Mouse (Mus musculus) forebrain, embryonic 11.5 days (tissue): ENCODE results near the gene Gsta3. TPM values are rescaled to one million over a fixed set of nuclear protein-coding genes. Genes with fewer than 3 reads are reported as not detected.
A peak's percentile ranks its signal among the peaks of the same experiment; 100 is the strongest.
"Not testable (repeated sequence)": the region's sequence is repeated elsewhere in the genome, so short reads cannot be mapped to it uniquely, and the experiment has no call there.

ENCODE experiments used
- ATAC-seq: fragments of 200-750 bp; cut with Nextera tagmentation; replicated peaks from 2 replicates; pipeline ENCODE4 v1.8.0; 2017; ENCODE audit warnings: moderate TSS enrichment; ENCODE audit not compliant: low FRiP score
- DNase-seq: peaks from one replicate; pipeline ENCODE4 v3.0.0-alpha.2; 2017; ENCODE audit warnings: low spot score
- H3K27ac ChIP-seq: fragments of 300-500 bp; sonication (generic); 2 replicates; pipeline ENCODE4 v1.5.1; 2014; ENCODE audit warnings: low read depth, low read length
- H3K27me3 ChIP-seq: fragments of 300-500 bp; sonication (generic); 2 replicates; pipeline ENCODE4 v1.6.1; 2014; ENCODE audit warnings: mild to moderate bottlenecking, low read length, mixed read lengths; ENCODE audit not compliant: control insufficient read depth, insufficient read depth
- H3K36me3 ChIP-seq: fragments of 300-500 bp; sonication (generic); 2 replicates; pipeline ENCODE4 v1.6.1; 2014; ENCODE audit warnings: mild to moderate bottlenecking, low read length, moderate library complexity, mixed read lengths; ENCODE audit not compliant: control insufficient read depth, insufficient read depth
- H3K4me1 ChIP-seq: fragments of 300-500 bp; sonication (generic); replicated peaks from 2 replicates; pipeline ENCODE4 v1.6.1; 2014; ENCODE audit warnings: low read length, mixed read lengths; ENCODE audit not compliant: control insufficient read depth, insufficient read depth
- H3K4me2 ChIP-seq: fragments of 300-500 bp; sonication (generic); 2 replicates; pipeline ENCODE4 v1.6.1; 2014; ENCODE audit warnings: low read depth, mild to moderate bottlenecking, low read length, moderate library complexity, mixed read lengths; ENCODE audit not compliant: severe bottlenecking
- H3K4me3 ChIP-seq: fragments of 300-500 bp; sonication (generic); 2 replicates; pipeline ENCODE4 v1.5.1; 2014; ENCODE audit warnings: low read depth, low read length
- H3K9ac ChIP-seq: fragments of 300-500 bp; sonication (generic); 2 replicates; pipeline ENCODE4 v1.6.1; 2014; ENCODE audit warnings: low read length
- H3K9me3 ChIP-seq: fragments of 300-500 bp; sonication (generic); 2 replicates; pipeline ENCODE4 v1.6.1; 2016; ENCODE audit warnings: low read length, mixed read lengths; ENCODE audit not compliant: control insufficient read depth
- WGBS: fragments of 180-500 bp; shearing (Covaris S2); extraction: QIAGEN DNeasy Blood & Tissue Kit; methylation state at CpG from one replicate; pipeline ENCODE4 v1.1.7; 2014; 5-methylcytosine and 5-hydroxymethylcytosine counted together
- polyA plus RNA-seq: library from polyadenylated mRNA; unstranded; fragments of >200 nt; fragmentation: Nextera tagmentation; extraction: Ambion mirVana; gene quantifications from 2 replicates; pipeline ENCODE4 v1.2.1, GENCODE M21; 2014

Gsta3 gene
- polyA plus RNA-seq, 1 experiment from 2014 or later: 0.25 TPM

DNA sequence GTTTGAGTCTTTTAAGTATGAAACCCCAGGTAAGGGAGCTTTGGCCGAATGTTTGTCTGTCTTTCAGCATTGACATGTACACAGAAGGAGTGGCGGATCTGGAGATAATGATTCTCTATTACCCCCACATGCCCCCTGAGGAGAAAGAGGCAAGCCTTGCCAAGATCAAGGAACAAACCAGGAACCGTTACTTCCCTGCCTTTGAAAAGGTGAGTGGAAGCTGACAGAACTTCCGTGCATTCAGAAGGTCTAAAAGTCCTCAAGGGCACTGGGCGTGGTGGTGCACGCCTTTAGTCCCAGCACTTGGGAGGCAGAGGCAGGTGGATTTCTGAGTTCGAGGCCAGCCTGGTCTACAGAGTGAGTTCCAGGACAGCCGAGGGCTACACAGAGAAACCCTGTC is 19.6 kb downstream of the Gsta3 start:
- not testable (repeated sequence) for H3K36me3 ChIP-seq, H3K27ac ChIP-seq, H3K4me3 ChIP-seq, H3K4me2 ChIP-seq, H3K4me1 ChIP-seq, ATAC-seq, H3K9me3 ChIP-seq, H3K27me3 ChIP-seq, H3K9ac ChIP-seq, DNase-seq
- WGBS: 89% methylated on average over 8 of the region's 8 CpGs

DNA sequence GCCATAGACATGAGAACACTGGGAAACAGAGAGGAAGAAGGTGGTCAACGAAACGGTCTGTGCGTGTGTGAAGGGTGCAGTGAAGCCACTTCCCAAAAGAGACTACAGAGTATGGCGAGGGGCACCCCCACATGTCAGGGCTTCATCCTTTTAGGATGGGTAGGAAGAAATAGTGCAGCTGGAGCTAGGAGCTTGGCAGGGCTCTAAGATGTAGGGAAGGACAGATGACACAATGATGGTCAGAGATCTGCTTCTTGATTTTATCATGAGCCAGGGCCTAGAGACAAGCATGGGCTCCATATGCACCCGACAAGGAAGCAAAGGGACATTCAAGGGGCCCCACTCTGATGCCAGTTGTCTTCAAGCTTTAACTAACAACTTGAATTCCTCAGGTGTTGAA is 22.0 kb downstream of the Gsta3 start:
- ATAC-seq: no peak
- H3K9ac ChIP-seq: no peak overlapping the region
- DNase-seq: no peak
- H3K36me3 ChIP-seq: no peaks in the 10 kb centered on the region
- no peaks in the 10 kb centered on the region for H3K4me1 ChIP-seq
- 94% methylated on average over 5 of the region's 5 CpGs for WGBS
- no peaks in the 10 kb centered on the region for H3K9me3 ChIP-seq
- H3K27me3 ChIP-seq: no peaks in the 10 kb centered on the region
- no peak overlapping the region for H3K4me2 ChIP-seq
- no peak overlapping the region for H3K4me3 ChIP-seq
- no peak overlapping the region for H3K27ac ChIP-seq

DNA sequence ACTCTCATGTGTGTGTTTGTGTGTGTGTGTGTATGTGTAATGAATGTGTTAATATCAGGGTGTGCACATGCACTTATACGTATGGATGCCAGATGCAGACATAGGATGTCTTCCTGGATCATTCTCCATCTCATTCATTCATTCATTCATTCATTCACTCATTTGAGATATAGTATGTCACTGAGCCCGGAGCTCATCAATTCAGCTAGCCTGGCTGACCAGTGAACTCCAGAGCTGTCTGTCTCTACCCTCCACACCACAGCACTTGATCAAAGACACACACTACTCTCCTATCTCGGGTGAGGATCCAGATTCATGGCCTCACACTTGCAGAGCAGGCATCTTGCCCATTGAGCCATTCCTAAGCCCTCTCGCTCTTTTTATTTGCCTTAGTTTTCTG is 23.6 kb downstream of the Gsta3 start:
- H3K36me3 ChIP-seq: no peaks in the 10 kb centered on the region
- H3K4me3 ChIP-seq: no peak overlapping the region
- H3K27me3 ChIP-seq: no peaks in the 10 kb centered on the region
- 87% methylated on average over 4 of the region's 4 CpGs for WGBS
- H3K4me2 ChIP-seq: no peak overlapping the region
- no peaks in the 10 kb centered on the region for H3K4me1 ChIP-seq
- DNase-seq (no peak), ATAC-seq (no peak)
- H3K27ac ChIP-seq: no peak overlapping the region
- no peaks in the 10 kb centered on the region for H3K9me3 ChIP-seq
- H3K9ac ChIP-seq: no peak overlapping the region

DNA sequence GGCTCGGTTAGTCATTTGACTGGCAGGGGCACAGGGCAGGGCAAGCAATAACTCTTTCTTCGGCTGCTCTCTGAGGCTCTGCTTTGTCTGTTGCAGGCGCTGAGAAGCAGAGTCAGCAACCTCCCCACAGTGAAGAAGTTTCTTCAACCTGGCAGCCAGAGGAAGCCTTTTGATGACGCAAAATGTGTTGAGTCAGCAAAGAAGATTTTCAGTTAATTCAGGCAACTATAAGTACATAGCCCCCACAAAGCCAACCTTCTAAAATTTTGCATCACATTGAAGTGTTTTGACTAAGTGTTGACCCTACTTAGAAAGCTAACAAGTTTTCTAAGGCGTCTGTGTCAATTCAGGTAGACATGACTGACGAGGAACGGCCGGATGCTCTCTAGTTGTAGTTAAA is 24.4 kb downstream of the Gsta3 start:
- Histone ChIP-seq H3K27ac (no peak overlapping the region), H3K9ac (no peak overlapping the region), H3K9me3 (no peaks in the 10 kb centered on the region), H3K27me3 (no peaks in the 10 kb centered on the region), H3K4me2 (no peak overlapping the region), H3K36me3 (no peaks in the 10 kb centered on the region), H3K4me1 (no peaks in the 10 kb centered on the region), H3K4me3 (no peak overlapping the region)
- 87% methylated on average over 8 of the region's 8 CpGs for WGBS
- no peak for DNase-seq
- ATAC-seq: no peak

DNA sequence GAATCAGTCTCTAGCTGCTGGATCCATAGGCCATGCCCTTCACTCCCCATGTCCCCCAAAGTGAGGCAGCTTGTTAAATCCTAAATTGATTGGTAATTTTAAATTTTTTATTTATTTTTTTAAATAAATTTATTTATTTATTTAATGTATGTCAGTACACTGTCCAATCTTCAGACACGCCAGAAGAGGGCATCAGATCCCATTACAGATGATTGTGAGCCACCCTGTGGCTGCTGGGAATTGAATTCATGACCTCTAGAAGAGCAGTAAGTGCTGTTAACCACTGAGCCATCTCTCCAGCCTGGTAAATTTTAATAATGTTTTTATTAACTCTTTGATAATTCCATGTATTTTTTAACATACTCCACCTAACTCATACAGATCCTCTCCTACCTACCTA is 26.4 kb downstream of the Gsta3 start:
- no peak overlapping the region for H3K4me2 ChIP-seq
- no peaks in the 10 kb centered on the region for H3K4me1 ChIP-seq
- no peaks in the 10 kb centered on the region for H3K9me3 ChIP-seq
- no peak overlapping the region for H3K9ac ChIP-seq
- H3K4me3 ChIP-seq: no peak overlapping the region
- no peak overlapping the region for H3K27ac ChIP-seq
- H3K27me3 ChIP-seq: no peaks in the 10 kb centered on the region
- H3K36me3 ChIP-seq: no peaks in the 10 kb centered on the region
- ATAC-seq (no peak), DNase-seq (no peak)
- WGBS: 79% methylated on average over 1 of the region's 1 CpGs

DNA sequence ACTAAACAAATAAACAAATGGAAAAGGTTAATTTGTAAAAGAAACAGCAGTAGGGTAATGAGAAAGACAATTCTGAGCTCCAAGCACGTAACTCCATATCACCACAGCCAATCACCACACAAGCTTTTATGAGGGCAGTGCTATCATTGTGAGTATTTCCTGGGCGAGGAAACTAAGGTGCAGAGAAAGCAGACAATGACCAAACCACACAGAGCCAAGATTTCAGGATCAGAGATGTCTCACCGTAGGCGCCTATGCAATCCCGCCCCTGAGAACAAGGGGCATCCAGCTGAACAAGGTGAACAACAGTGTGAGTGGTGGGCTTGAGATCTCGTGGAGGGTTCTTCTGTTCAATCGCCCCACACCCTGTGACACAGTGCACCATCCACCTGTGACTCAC is 27.1 kb downstream of the Gsta3 start:
- H3K36me3 ChIP-seq, DNase-seq, H3K4me1 ChIP-seq, H3K9me3 ChIP-seq, H3K9ac ChIP-seq, H3K4me2 ChIP-seq, H3K4me3 ChIP-seq, ATAC-seq, H3K27me3 ChIP-seq, H3K27ac ChIP-seq: not testable (repeated sequence)
- WGBS: 89% methylated on average over 5 of the region's 7 CpGs

DNA sequence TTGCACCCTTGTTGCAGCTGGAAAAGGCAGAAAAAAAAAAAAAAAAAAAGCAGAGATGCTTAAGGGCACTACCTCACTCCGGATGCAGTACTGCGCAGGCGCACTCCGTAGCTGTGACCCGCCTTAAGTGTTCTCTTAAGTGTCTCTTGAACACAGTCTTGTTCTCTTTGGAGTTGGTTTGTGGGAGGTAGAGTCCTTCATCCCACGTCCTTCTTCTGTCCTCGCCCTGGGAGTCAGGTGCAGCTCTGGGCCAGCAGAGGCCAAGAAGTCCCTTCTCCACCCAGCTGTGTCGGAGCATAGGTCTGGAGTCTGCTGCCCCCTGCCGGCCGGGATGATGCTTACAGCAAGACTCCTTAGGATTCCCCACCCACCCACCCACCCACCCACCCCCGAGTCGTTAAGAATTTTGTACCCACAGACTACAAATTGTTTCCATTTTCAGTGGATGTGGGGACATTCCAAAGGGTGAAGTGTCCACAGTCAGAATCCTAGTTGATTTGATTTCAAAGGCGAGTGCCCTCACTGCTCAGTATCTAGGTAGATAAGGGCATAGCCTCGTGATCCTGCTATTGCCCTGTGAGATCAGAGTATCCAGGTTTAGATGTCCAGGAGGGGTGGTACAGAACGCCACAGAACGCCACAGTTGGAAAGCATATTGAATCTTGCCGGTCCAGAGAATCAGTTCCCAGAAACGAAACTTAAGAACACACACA is 31.1 kb downstream of the Gsta3 start:
- Histone ChIP-seq H3K4me1 (no peaks in the 10 kb centered on the region), H3K27ac (no peak overlapping the region), H3K27me3 (no peaks in the 10 kb centered on the region), H3K9me3 (no peaks in the 10 kb centered on the region), H3K4me3 (peak overlapping the region; percentile 9; the same call in 1 of the 2 replicates), H3K9ac (no peak overlapping the region), H3K4me2 (peak overlapping the region; percentile 33; the same call in 1 of the 2 replicates), H3K36me3 (no peaks in the 10 kb centered on the region)
- DNase-seq (peak; percentile 86), ATAC-seq (peak; percentile 87)
- 22% methylated on average over 18 of the region's 18 CpGs for WGBS

DNA sequence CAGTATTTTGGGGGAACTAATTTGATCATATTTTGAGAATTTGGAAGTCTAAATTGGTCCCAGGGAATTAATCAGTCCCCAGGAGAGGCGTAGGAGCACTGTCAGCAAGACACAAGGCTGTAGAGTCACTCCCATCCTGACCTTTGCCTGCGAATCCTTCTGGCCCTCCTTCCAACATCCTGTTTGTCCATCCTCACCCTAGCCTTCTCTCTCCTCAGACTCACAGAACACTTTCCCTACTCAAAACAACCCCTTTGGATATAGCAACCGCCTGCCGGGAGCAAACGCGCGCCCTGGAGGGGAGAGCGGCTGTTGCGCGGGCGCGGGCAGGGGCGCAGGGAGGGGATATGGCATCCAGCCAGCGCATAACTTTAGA is 31.7 kb downstream of the Gsta3 start:
- H3K27me3 ChIP-seq: no peaks in the 10 kb centered on the region
- H3K36me3 ChIP-seq: no peaks in the 10 kb centered on the region
- H3K4me2 ChIP-seq: peak overlapping the region; percentile 33; the same call in 1 of the 2 replicates
- no peak overlapping the region for H3K27ac ChIP-seq
- 21% methylated on average over 14 of the region's 14 CpGs for WGBS
- ATAC-seq: no peak; the same call in 1 of the 2 replicates
- H3K9ac ChIP-seq: no peak overlapping the region
- H3K9me3 ChIP-seq: no peaks in the 10 kb centered on the region
- H3K4me1 ChIP-seq: no peaks in the 10 kb centered on the region
- peak; percentile 54 for DNase-seq
- H3K4me3 ChIP-seq: no peak overlapping the region; the same call in 1 of the 2 replicates

DNA sequence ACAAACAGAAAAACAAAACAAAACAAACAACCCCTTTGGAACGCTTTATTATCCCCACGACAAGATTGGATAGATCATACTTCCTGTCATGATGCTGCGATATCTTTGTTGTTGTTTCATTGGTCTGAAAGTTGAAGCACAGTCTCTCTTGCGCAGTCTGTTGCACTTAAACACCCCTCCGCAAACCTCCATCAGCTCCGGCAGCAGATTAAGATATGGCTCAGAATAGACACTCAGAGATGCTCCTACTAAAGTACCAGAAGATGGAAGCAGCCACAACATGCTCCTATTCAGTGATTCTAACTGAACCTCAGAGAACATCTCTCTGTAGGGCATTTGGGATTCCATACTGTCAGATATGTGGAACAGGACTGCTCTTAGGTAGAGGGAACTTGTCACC is 32.7 kb downstream of the Gsta3 start:
- Histone ChIP-seq H3K27me3 (no peaks in the 10 kb centered on the region), H3K4me1 (no peaks in the 10 kb centered on the region), H3K9ac (no peak overlapping the region), H3K4me3 (no peak overlapping the region), H3K9me3 (no peaks in the 10 kb centered on the region), H3K36me3 (no peaks in the 10 kb centered on the region), H3K27ac (no peak overlapping the region), H3K4me2 (no peak overlapping the region)
- ATAC-seq (no peak), DNase-seq (no peak)
- 91% methylated on average over 6 of the region's 6 CpGs for WGBS
